In genomic region chr3:92253860-92254259, GRCm38 (mm10) we compare ENCODE assay signal across 16 mouse cellular contexts. TPM values are rescaled to one million over a fixed set of nuclear protein-coding genes. Genes with fewer than 3 reads are reported as not detected.
DNase-seq lines count a peak whose midpoint lies in the region; ATAC-seq lines count a peak whose summit lies in the region.
"Not testable (repeated sequence)": the region's sequence is repeated elsewhere in the genome, so short reads cannot be mapped to it uniquely, and the experiment has no call there.
"Had no signal": no experiment of that assay in that cellular context is flagged by ENCODE, and none has a peak within 500 bp of the region (broad histone marks: within the 10 kb centered on the region; RNA-seq: fewer than 3 reads in every experiment).

No protein-coding gene starts in this region.

- H3K27me3 ChIP-seq in embryonic facial prominence, embryonic 12.5 days; forebrain, embryonic 15.5 days; intestine, embryonic 15.5 days (replicated peaks); liver, embryonic 11.5 days (replicated peaks; ENCODE audit: control insufficient read depth, insufficient read depth, low read length); neural tube, embryonic 14.5 days (ENCODE audit: control insufficient read depth, insufficient read depth, low read length): not testable (repeated sequence)

- H3K27ac ChIP-seq in embryonic facial prominence, embryonic 12.5 days; forebrain, embryonic 15.5 days (replicated peaks); intestine, embryonic 15.5 days; liver, embryonic 11.5 days (ENCODE audit: low read depth, low read length); neural tube, embryonic 14.5 days (ENCODE audit: low read depth, low read length): not testable (repeated sequence)

- not testable (repeated sequence) for H3K4me1 ChIP-seq in embryonic facial prominence, embryonic 12.5 days; forebrain, embryonic 15.5 days; intestine, embryonic 15.5 days (replicated peaks); liver, embryonic 11.5 days (replicated peaks; ENCODE audit: control insufficient read depth, insufficient read depth, low read length); neural tube, embryonic 14.5 days (ENCODE audit: control insufficient read depth, insufficient read depth, low read length)

- DNase-seq in liver, embryonic 11.5 days (ENCODE audit: low spot score), result not testable (repeated sequence)

- H3K9ac ChIP-seq in embryonic facial prominence, embryonic 12.5 days; forebrain, embryonic 15.5 days (replicated peaks); intestine, embryonic 15.5 days; liver, embryonic 11.5 days (ENCODE audit: low read depth, low read length); neural tube, embryonic 14.5 days (replicated peaks; ENCODE audit: low read depth, low read length): not testable (repeated sequence)

- not testable (repeated sequence) for H3K9me3 ChIP-seq in embryonic facial prominence, embryonic 12.5 days; forebrain, embryonic 15.5 days; intestine, embryonic 15.5 days; liver, embryonic 11.5 days (ENCODE audit: control insufficient read depth, low read length); neural tube, embryonic 14.5 days (ENCODE audit: control insufficient read depth, low read length)

- ATAC-seq in embryonic facial prominence, embryonic 12.5 days (ENCODE audit: insufficient number of reproducible peaks, insufficient read depth, low FRiP score, low TSS enrichment), result peak; percentile 79
- ATAC-seq in forebrain, embryonic 15.5 days (replicated peaks), result peak; percentile 47; the same call in 1 of the 2 replicates
- ATAC-seq in hematopoietic stem cell, adult 5-6 weeks (replicated peaks in 1 of 2; ENCODE audit: insufficient read depth in 1 of 2, low FRiP score in 2 of 2, low TSS enrichment in 1 of 2, low read depth in 1 of 2, poor library complexity in 2 of 2, severe bottlenecking in 2 of 2), result peak; percentile 25 to 40; a peak in 3 of 4 replicates
- ATAC-seq in intestine, embryonic 15.5 days, result 0 out of 2 replicates have a peak, but pooled peaks have one; percentile 11
- ATAC-seq in liver, embryonic 11.5 days (replicated peaks; ENCODE audit: low FRiP score), result 0 out of 2 replicates have a peak, but pooled peaks have one; percentile 59
- peak; percentile 58 for ATAC-seq in megakaryocyte-erythroid progenitor cell, adult 5-6 weeks (replicated peaks; ENCODE audit: low FRiP score, low TSS enrichment, poor library complexity, severe bottlenecking)
- peak; percentile 50; the same call in 1 of the 2 replicates for ATAC-seq in neural tube, embryonic 14.5 days (ENCODE audit: low read depth)

- not testable (repeated sequence) for H3K4me2 ChIP-seq in embryonic facial prominence, embryonic 12.5 days (replicated peaks); forebrain, embryonic 15.5 days (replicated peaks); intestine, embryonic 15.5 days (replicated peaks); liver, embryonic 11.5 days; neural tube, embryonic 14.5 days (ENCODE audit: low read depth, low read length)

- no CpG with 5 or more reads among the region's 8 CpGs for WGBS in embryonic facial prominence, embryonic 12.5 days
- WGBS in forebrain, embryonic 15.5 days, result no CpG with 5 or more reads among the region's 8 CpGs
- WGBS in intestine, embryonic 15.5 days, result no CpG with 5 or more reads among the region's 8 CpGs
- WGBS in liver, embryonic 11.5 days, result no CpG with 5 or more reads among the region's 8 CpGs
- no CpG with 5 or more reads among the region's 8 CpGs for WGBS in neural tube, embryonic 14.5 days

- not testable (repeated sequence) for H3K36me3 ChIP-seq in embryonic facial prominence, embryonic 12.5 days; forebrain, embryonic 15.5 days; intestine, embryonic 15.5 days; liver, embryonic 11.5 days (ENCODE audit: control insufficient read depth, insufficient read depth, low read length); neural tube, embryonic 14.5 days (ENCODE audit: control insufficient read depth, insufficient read depth, low read length)

- not testable (repeated sequence) for H3K4me3 ChIP-seq in embryonic facial prominence, embryonic 12.5 days; forebrain, embryonic 15.5 days; intestine, embryonic 15.5 days (replicated peaks); liver, embryonic 11.5 days (ENCODE audit: low read depth, low read length); neural tube, embryonic 14.5 days (ENCODE audit: low read depth, low read length)

RNA-seq across cellular contexts. Expression of gene Sprr2a3, which starts 31.4 kb away (rescaled TPM):
- polyA plus RNA-seq in embryonic facial prominence, embryonic 12.5 days (2016; fragmentation: Nextera tagmentation; extraction: Ambion mirVana), result not detected in 2 replicates
- not detected in 2 replicates for polyA plus RNA-seq in forebrain, embryonic 15.5 days (2015; fragmentation: Nextera tagmentation; extraction: Ambion mirVana)
- total RNA-seq in hematopoietic stem cell, adult 5-6 weeks (2017), result not detected in 2 replicates
- 10.6 and 12.8 TPM in 2 replicates for polyA plus RNA-seq in intestine, embryonic 15.5 days (2015; fragmentation: Nextera tagmentation; extraction: Ambion mirVana)
- not detected in 2 replicates for polyA plus RNA-seq in liver, embryonic 11.5 days (2014; fragmentation: Nextera tagmentation; extraction: Ambion mirVana)
- total RNA-seq in megakaryocyte-erythroid progenitor cell, adult 5-6 weeks (2014; fragmentation: Nextera tagmentation), result not detected in 2 replicates
- not detected in 2 replicates for total RNA-seq in megakaryocyte-erythroid progenitor cell, adult 5-6 weeks (2017)
- polyA plus RNA-seq in neural tube, embryonic 14.5 days (2014; fragmentation: Nextera tagmentation; extraction: Ambion mirVana), result not detected in 2 replicates
- total RNA-seq: adrenal gland, postnatal 4 days; gastrocnemius, adult 2 months; heart, adult 18-20 months; heart, postnatal 25 days; layer of hippocampus, postnatal 25 days; left cerebral cortex, postnatal 25 days had no signal
- polyA plus RNA-seq: forebrain, embryonic 14.5 days; liver, embryonic 14.5 days had no signal

RNA-seq across cellular contexts. Expression of gene Sprr2a2, which starts 38.1 kb away (rescaled TPM):
- polyA plus RNA-seq in embryonic facial prominence, embryonic 12.5 days (2016; fragmentation: Nextera tagmentation; extraction: Ambion mirVana), result not detected in 2 replicates
- polyA plus RNA-seq in forebrain, embryonic 15.5 days (2015; fragmentation: Nextera tagmentation; extraction: Ambion mirVana), result not detected in 2 replicates
- total RNA-seq in hematopoietic stem cell, adult 5-6 weeks (2017), result 0.44 TPM in 1 of 2 replicates, not detected in the other
- polyA plus RNA-seq in intestine, embryonic 15.5 days (2015; fragmentation: Nextera tagmentation; extraction: Ambion mirVana), result 82.8 and 107 TPM in 2 replicates
- polyA plus RNA-seq in liver, embryonic 11.5 days (2014; fragmentation: Nextera tagmentation; extraction: Ambion mirVana), result 1.1 TPM in 1 of 2 replicates, not detected in the other
- total RNA-seq in megakaryocyte-erythroid progenitor cell, adult 5-6 weeks (2014; fragmentation: Nextera tagmentation), result not detected in 2 replicates
- total RNA-seq in megakaryocyte-erythroid progenitor cell, adult 5-6 weeks (2017), result not detected in 2 replicates
- not detected in 2 replicates for polyA plus RNA-seq in neural tube, embryonic 14.5 days (2014; fragmentation: Nextera tagmentation; extraction: Ambion mirVana)
- total RNA-seq: adrenal gland, postnatal 4 days; gastrocnemius, adult 2 months; heart, adult 18-20 months; layer of hippocampus, postnatal 25 days; left cerebral cortex, postnatal 25 days had no signal
- polyA plus RNA-seq: forebrain, embryonic 14.5 days had no signal

RNA-seq across cellular contexts. Expression of gene Sprr2a1, which starts 38.3 kb away (rescaled TPM):
- polyA plus RNA-seq in embryonic facial prominence, embryonic 12.5 days (2016; fragmentation: Nextera tagmentation; extraction: Ambion mirVana), result not detected in 2 replicates
- not detected in 2 replicates for polyA plus RNA-seq in forebrain, embryonic 15.5 days (2015; fragmentation: Nextera tagmentation; extraction: Ambion mirVana)
- not detected in 2 replicates for total RNA-seq in hematopoietic stem cell, adult 5-6 weeks (2017)
- 2.0 and 2.5 TPM in 2 replicates for polyA plus RNA-seq in intestine, embryonic 15.5 days (2015; fragmentation: Nextera tagmentation; extraction: Ambion mirVana)
- polyA plus RNA-seq in liver, embryonic 11.5 days (2014; fragmentation: Nextera tagmentation; extraction: Ambion mirVana), result not detected in 2 replicates
- total RNA-seq in megakaryocyte-erythroid progenitor cell, adult 5-6 weeks (2014; fragmentation: Nextera tagmentation), result not detected in 2 replicates
- total RNA-seq in megakaryocyte-erythroid progenitor cell, adult 5-6 weeks (2017), result not detected in 2 replicates
- polyA plus RNA-seq in neural tube, embryonic 14.5 days (2014; fragmentation: Nextera tagmentation; extraction: Ambion mirVana), result not detected in 2 replicates
- total RNA-seq: adrenal gland, postnatal 4 days; gastrocnemius, adult 2 months; heart, adult 18-20 months; heart, postnatal 25 days; layer of hippocampus, postnatal 25 days; left cerebral cortex, postnatal 25 days had no signal
- polyA plus RNA-seq: forebrain, embryonic 14.5 days; liver, embryonic 14.5 days; testis, adult 2 months had no signal

Comparison
In these comparisons a context has a peak if more than half of its experiments do, and no peak if none do; other contexts are left out.
1. ATAC-seq: peak in every context shown above with its lines; median percentile 79 in embryonic facial prominence, embryonic 12.5 days; 59 in liver, embryonic 11.5 days; 58 in megakaryocyte-erythroid progenitor cell, adult 5-6 weeks; 50 in neural tube, embryonic 14.5 days; 47 in forebrain, embryonic 15.5 days; 32 in hematopoietic stem cell, adult 5-6 weeks; 11 in intestine, embryonic 15.5 days.
2. RNA of gene Sprr2a3, which starts 31.4 kb away (polyA plus RNA-seq): 10.6 to 12.8 TPM in intestine, embryonic 15.5 days; not detected in embryonic facial prominence, embryonic 12.5 days, not detected in forebrain, embryonic 15.5 days, not detected in liver, embryonic 11.5 days and not detected in neural tube, embryonic 14.5 days; every median in the first group is over 10 times any median in the second.
3. RNA of gene Sprr2a2, which starts 38.1 kb away (polyA plus RNA-seq): 82.8 to 107 TPM in intestine, embryonic 15.5 days; 1.1 TPM in liver, embryonic 11.5 days, not detected in embryonic facial prominence, embryonic 12.5 days, not detected in neural tube, embryonic 14.5 days and not detected in forebrain, embryonic 15.5 days; every median in the first group is over 10 times any median in the second.